Mouse (Mus musculus) hindbrain, postnatal 0 days (tissue): Measurements from ENCODE around the gene Psmb3. TPM values are rescaled to one million over a fixed set of nuclear protein-coding genes. Genes with fewer than 3 reads are reported as not detected.

Source experiments
- ATAC-seq: fragments of 200-750 bp; cut with Nextera tagmentation; 2 replicates; pipeline ENCODE4 v1.8.0; 2017; ENCODE audit warnings: mild to moderate bottlenecking, moderate TSS enrichment, moderate library complexity
- DNase-seq: peaks from one replicate; pipeline ENCODE4 v3.0.0-alpha.2; 2015; ENCODE audit warnings: low spot score
- H3K27ac ChIP-seq: fragments of 300-500 bp; sonication (generic); 2 replicates; pipeline ENCODE4 v1.5.1; 2014; ENCODE audit warnings: mild to moderate bottlenecking
- H3K27me3 ChIP-seq: fragments of 300-500 bp; sonication (generic); 2 replicates; pipeline ENCODE4 v1.6.1; 2014; ENCODE audit warnings: low read length, mixed read lengths; ENCODE audit not compliant: insufficient read depth
- H3K36me3 ChIP-seq: fragments of 300-500 bp; sonication (generic); 2 replicates; pipeline ENCODE4 v1.6.1; 2014; ENCODE audit warnings: low read length, mixed read lengths; ENCODE audit not compliant: insufficient read depth
- H3K4me1 ChIP-seq: fragments of 300-500 bp; sonication (generic); 2 replicates; pipeline ENCODE4 v1.6.1; 2014; ENCODE audit warnings: antibody characterized with exemption, low read length, mixed read lengths; ENCODE audit not compliant: insufficient read depth
- H3K4me2 ChIP-seq: fragments of 300-500 bp; sonication (generic); 2 replicates; pipeline ENCODE4 v1.6.1; 2014; ENCODE audit warnings: low read depth, mild to moderate bottlenecking, low read length, moderate library complexity, mixed read lengths
- H3K4me3 ChIP-seq: fragments of 300-500 bp; sonication (generic); 2 replicates; pipeline ENCODE4 v1.5.1; 2014; ENCODE audit warnings: low read length
- H3K9ac ChIP-seq: fragments of 300-500 bp; sonication (generic); replicated peaks from 2 replicates; pipeline ENCODE4 v1.6.1; 2014; ENCODE audit warnings: mild to moderate bottlenecking, low read length, moderate library complexity, mixed read lengths
- H3K9me3 ChIP-seq: fragments of 300-500 bp; sonication (generic); 2 replicates; pipeline ENCODE4 v1.6.1; 2016; ENCODE audit warnings: low read length, mixed read lengths
- CTCF ChIP-seq: IDR thresholded peaks from 2 replicates; pipeline ENCODE4 v1.5.1; 2016; ENCODE audit warnings: antibody characterized with exemption, control low read depth, low read depth
- WGBS: fragments of 180-500 bp; shearing (Covaris S2); extraction: QIAGEN DNeasy Blood & Tissue Kit; methylation state at CpG from one replicate; pipeline ENCODE4 v1.1.7; 2014; 5-methylcytosine and 5-hydroxymethylcytosine counted together
- polyA plus RNA-seq: library from polyadenylated mRNA; unstranded; fragments of >200 nt; fragmentation: Nextera tagmentation; extraction: Ambion mirVana; gene quantifications from 2 replicates; pipeline ENCODE4 v1.2.1, GENCODE M21; 2015
- total RNA-seq: library from RNA; depleted of rRNA; stranded (reverse); fragments of >200 nt; gene quantifications from 2 replicates; pipeline ENCODE4 v1.2.3, GENCODE M21; 2014

Gene Psmb3
- total and polyA plus RNA-seq, 2 experiments from 2014 or later: 498 to 523 TPM

DNA sequence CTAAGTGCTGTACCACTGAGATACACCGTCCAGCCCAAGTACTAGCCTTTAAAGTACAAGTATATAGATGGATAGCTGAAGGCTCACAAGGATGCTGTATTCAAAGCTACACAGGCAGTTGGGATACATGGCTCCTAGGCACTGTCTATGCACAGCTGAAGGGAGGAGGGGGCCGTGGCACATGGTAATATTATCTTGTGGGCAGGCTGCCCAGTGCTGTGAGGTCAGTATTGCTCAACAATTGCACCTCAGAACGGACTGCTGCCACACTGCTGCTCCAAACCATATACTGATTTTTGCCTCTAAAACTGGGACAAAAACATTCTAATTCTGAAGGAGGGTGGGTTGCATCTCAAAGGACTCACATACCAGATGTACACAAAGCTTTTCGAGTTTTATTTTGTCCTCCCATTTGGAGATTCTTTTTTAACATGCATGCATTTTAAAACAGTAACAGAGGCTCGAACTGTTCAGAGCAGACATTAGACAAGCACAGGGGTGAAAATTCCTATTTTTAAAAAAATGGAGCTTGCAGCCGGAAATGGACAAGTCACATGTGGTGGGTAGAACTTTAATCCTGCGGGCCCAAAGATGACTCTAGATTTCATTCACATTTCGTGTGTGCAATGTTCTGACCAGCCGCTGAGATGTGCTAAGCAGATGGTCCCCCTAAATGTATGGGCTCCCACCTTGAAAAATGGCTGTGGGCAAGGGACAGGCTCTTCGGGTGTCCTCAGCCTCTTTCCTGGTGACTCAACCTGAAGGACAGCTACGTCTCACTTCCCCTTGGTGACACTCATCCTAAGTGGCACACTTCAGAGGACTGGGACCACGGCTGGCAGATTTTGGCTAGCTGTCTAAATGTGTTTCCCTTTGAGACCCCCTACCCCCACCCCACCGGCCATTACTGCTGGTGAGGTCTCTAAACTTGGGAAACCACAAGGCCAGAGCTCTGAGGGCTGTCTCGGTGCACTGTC lies 11.9 kb downstream of the Psmb3 start:
- Histone ChIP-seq H3K4me3 (no peak overlapping the region), H3K4me1 (no peaks in the 10 kb centered on the region), H3K36me3 (peaks cover 50% of the 10 kb centered on the region), H3K9me3 (no peaks in the 10 kb centered on the region), H3K9ac (no peak overlapping the region), H3K27ac (no peak overlapping the region), H3K27me3 (no peaks in the 10 kb centered on the region), H3K4me2 (no peak overlapping the region)
- 86% methylated on average over 14 of the region's 14 CpGs for WGBS
- ATAC-seq (no peak), DNase-seq (no peak)
- no peak for TF ChIP-seq CTCF

DNA sequence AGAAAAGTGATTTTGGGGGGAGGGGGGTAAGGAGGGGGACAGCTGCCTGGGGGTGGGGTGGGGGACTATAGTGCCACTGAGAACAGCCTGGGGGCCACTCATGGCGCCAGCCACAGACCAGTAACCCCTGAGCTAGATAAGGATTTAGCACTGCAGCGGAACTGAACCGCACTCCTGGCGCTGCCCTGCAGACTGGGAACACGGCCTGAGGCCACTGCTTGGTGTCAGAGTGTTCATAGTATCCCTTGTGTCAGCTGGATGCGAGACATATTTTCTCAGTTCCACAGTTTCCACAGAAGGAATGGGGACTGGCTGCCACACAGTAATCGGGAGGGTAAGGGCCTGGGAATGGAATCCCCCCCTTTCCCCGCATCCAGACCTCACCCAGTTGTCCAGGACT lies 12.8 kb downstream of the Psmb3 start:
- TF ChIP-seq CTCF: no peak
- no peaks in the 10 kb centered on the region for H3K27me3 ChIP-seq
- H3K4me3 ChIP-seq: no peak overlapping the region
- no peak overlapping the region for H3K4me2 ChIP-seq
- no peak overlapping the region for H3K9ac ChIP-seq
- no peak overlapping the region for H3K27ac ChIP-seq
- no peaks in the 10 kb centered on the region for H3K9me3 ChIP-seq
- peaks cover 57% of the 10 kb centered on the region for H3K36me3 ChIP-seq
- DNase-seq: no peak
- WGBS: 92% methylated on average over 8 of the region's 8 CpGs
- ATAC-seq: no peak
- no peaks in the 10 kb centered on the region for H3K4me1 ChIP-seq

DNA sequence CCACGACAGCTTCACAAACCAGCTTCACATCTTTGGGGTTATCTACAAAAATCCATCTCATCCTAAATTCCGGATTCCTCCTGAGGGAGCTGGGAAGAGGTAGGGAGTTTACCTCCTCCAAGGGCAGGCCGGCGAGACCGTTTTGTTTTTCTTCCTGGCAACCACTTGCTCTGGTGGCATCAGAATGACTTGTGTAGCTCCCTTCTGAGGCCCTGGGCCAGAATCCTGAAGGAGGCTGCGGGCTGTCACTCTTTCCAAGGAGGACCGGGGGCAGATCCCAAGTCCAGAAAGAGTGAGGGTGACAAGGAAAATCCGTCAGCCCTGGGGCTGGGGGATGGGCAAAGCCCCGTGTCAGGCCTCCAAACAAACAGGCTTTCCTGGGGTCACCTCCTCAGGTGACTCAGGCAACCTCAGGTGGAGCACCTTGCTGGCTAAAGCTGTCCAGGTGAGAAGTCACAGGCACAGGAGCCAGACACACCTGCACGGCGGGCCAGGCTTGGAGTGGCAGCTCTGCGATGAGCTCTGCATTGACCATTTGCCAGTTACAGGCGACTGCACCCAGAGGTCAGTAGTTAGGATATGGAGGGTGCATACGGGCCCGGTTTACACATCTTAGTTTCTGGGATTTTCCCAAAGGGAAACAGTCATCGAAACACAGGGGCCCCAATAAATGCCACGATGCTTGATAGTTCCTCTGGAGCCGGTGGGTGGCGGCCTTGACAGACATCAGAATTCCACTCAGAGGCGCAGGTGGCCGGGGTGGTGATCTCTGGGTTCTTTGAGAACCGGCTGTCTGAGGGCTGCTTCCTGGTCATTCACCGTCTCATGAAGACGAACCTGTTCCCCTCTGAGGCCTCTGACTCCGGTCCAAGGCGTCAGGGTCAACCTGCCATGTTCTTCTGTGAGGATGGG lies 14.4 kb downstream of the Psmb3 start:
- Histone ChIP-seq H3K27ac (no peak overlapping the region), H3K36me3 (peaks cover 64% of the 10 kb centered on the region)
- ATAC-seq: no peak

DNA sequence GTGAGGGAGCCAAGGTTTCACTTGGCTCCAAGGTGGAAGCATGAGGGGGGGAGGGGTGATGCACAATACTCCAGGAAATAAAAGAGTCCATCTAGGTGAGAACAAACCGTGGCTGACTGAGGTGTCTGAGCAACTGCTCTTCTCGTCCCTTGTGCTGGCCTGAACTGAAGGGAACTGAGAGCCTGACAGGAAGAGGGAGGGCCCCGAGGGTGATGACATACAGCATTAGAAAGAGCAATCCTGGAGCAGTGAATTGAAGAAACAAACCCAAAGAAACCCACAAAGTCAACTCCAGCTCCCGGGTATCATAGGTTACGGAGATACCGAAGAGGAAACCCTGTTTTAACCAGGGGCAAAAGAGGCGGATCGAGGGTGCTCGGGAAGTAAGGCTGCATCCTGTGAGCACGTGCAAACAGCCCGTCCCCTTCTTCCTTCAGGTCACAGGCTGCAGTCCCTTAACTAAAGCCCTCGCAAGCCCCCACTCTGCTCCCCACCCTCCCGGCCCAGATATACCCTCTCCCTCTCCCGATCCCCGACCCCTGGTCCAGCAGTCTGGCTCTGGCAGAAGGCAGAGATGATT lies 15.2 kb downstream of the Psmb3 start:
- no peak for ATAC-seq
- H3K36me3 ChIP-seq: peaks cover 60% of the 10 kb centered on the region
- H3K4me2 ChIP-seq: no peak overlapping the region
- TF ChIP-seq CTCF: no peak
- no peaks in the 10 kb centered on the region for H3K9me3 ChIP-seq
- DNase-seq: no peak
- no peaks in the 10 kb centered on the region for H3K4me1 ChIP-seq
- no peaks in the 10 kb centered on the region for H3K27me3 ChIP-seq
- WGBS: 83% methylated on average over 15 of the region's 15 CpGs
- no peak overlapping the region for H3K9ac ChIP-seq
- H3K27ac ChIP-seq: no peak overlapping the region
- no peak overlapping the region for H3K4me3 ChIP-seq

More for the DNA sequence above, 14.4 kb downstream of the Psmb3 start:
- no peak overlapping the region for H3K4me2 ChIP-seq
- no peak for TF ChIP-seq CTCF
- 87% methylated on average over 26 of the region's 26 CpGs for WGBS
- no peak for DNase-seq
- H3K27me3 ChIP-seq: no peaks in the 10 kb centered on the region
- no peaks in the 10 kb centered on the region for H3K9me3 ChIP-seq
- no peaks in the 10 kb centered on the region for H3K4me1 ChIP-seq
- H3K4me3 ChIP-seq: no peak overlapping the region
- no peak overlapping the region for H3K9ac ChIP-seq

DNA sequence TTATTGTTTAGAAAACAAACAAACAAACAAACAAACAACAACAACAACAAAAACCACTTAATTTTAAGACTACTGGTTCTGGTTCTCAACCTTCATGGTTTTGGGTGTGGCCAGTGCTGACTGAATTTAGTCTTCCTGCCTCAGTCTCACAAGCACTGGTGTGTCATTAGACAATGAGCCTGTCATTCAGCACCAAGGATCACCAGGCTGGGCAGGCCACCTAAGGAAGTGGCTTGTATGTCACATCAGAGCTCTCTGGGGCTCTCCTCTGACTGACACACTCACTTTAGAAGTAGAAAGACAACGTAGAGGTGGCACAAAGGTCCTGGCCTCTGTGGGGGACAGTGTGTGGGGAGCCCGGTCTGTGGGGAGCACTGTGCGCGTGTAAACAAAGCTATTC lies 15.8 kb downstream of the Psmb3 start:
- no peak for TF ChIP-seq CTCF
- 91% methylated on average over 4 of the region's 4 CpGs for WGBS
- no peak overlapping the region for H3K4me2 ChIP-seq

DNA sequence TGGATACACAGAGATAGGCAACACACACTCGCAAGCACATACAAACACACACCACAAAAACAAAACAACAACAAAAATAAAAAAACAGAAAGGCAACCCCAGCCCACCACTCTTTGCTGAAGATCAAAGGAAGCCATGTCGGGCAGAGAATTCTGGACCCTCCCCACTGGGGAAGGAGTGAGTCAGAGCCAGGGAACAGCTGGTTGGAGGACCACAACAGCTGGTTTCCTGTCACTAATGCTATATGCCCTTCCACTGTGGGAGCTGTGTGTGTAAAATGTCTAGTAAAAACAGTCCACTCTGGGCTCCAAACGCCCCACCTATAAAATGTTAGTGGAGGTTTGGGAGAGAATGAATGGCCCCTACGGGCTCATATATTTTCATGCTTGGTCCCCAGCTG lies 18.1 kb downstream of the Psmb3 start:
- no peak for TF ChIP-seq CTCF
- no peak overlapping the region for H3K4me3 ChIP-seq
- H3K36me3 ChIP-seq: peaks cover 75% of the 10 kb centered on the region
- no peak overlapping the region for H3K9ac ChIP-seq
- ATAC-seq: no peak
- H3K4me1 ChIP-seq: no peaks in the 10 kb centered on the region
- 95% methylated on average over 4 of the region's 4 CpGs for WGBS
- no peak overlapping the region for H3K4me2 ChIP-seq
- no peak overlapping the region for H3K27ac ChIP-seq
- no peaks in the 10 kb centered on the region for H3K27me3 ChIP-seq
- no peaks in the 10 kb centered on the region for H3K9me3 ChIP-seq
- no peak for DNase-seq

More for the DNA sequence above, 15.8 kb downstream of the Psmb3 start:
- DNase-seq (no peak), ATAC-seq (no peak)
- Histone ChIP-seq H3K4me1 (no peaks in the 10 kb centered on the region), H3K36me3 (peaks cover 61% of the 10 kb centered on the region), H3K9me3 (no peaks in the 10 kb centered on the region), H3K27me3 (no peaks in the 10 kb centered on the region), H3K9ac (no peak overlapping the region), H3K27ac (no peak overlapping the region), H3K4me3 (no peak overlapping the region)
